Mouse (Mus musculus): ENCODE results near the gene Git1. TPM values are rescaled to one million over a fixed set of nuclear protein-coding genes. Genes with fewer than 3 reads are reported as not detected.
A peak's percentile ranks its signal among the peaks of the same experiment; 100 is the strongest.

The Git1 gene
- 566 and 585 TPM in 2 replicates for polyA plus RNA-seq (2012; rRNA removed)

DNA sequence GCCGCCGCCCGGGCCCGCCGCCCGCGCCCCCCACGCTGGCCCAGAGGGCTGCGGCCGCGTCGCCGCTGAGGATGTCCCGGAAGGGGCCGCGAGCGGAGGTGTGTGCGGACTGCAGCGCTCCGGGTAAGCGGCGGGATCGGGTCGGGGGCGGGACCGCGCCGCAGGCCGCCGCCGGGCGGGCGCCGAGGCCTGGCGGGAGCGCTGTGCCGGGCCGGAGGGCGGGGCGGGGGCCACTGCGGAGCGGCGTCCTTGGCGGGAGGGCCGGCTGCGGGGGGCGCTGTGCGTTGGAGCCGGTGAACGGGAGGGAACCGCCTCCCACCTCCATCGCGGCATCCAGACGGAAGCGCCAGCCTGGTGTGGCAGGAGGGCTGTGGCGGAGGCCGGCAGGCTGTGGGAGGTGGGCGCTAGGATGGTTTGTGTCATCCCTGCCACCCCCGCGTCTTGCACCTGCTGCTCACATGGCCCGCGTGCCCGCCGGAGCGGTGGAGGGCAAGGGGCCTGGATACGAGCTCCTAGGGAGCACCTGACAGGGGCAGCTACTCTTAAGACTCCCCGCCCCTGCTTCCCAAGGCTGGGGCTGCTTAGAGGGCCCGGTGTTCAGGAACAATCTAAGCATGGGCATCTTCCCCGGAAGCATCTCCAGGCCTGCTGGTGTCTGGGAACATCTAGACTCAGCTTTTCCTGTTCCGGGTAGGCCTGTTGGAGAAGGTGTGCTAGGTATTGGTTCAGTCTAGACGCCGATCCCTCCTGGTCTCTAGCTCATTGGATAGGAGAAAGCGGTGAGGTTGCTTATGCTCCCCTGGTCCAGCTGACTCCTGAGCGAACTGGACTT lies at the start of gene Git1:
Git1 (plus strand) TSS at position 51 of the 832 bp plus-strand sequence.
- H3K27ac ChIP-seq (ENCODE audit: control insufficient read depth, insufficient read depth, low read depth, low read length): peak within 1 kb of the TSS; percentile 87
- H3K27me3 ChIP-seq (ENCODE audit: control insufficient read depth, insufficient read depth, low read length): peaks cover 3% of the 10 kb centered on the region; the same call in 1 of the 2 replicates
- peak within 1 kb of the TSS; percentile 97 for H3K4me3 ChIP-seq (ENCODE audit: control insufficient read depth, low read depth, low read length)
- peaks cover 56% of the 10 kb centered on the region for H3K4me1 ChIP-seq (ENCODE audit: control insufficient read depth, insufficient read depth, low read length)
- TF ChIP-seq CTCF (IDR thresholded peaks at IDR 0.05; ENCODE audit: control insufficient read depth, insufficient read depth, insufficient replicate concordance, low read depth, low read length): no peak
- no peak for TF ChIP-seq POLR2A (IDR thresholded peaks at IDR 0.05; ENCODE audit: control insufficient read depth, low read depth, low read length)
- H3K36me3 ChIP-seq (ENCODE audit: control insufficient read depth, insufficient read depth, low read length): peaks cover 1% of the 10 kb centered on the region

DNA sequence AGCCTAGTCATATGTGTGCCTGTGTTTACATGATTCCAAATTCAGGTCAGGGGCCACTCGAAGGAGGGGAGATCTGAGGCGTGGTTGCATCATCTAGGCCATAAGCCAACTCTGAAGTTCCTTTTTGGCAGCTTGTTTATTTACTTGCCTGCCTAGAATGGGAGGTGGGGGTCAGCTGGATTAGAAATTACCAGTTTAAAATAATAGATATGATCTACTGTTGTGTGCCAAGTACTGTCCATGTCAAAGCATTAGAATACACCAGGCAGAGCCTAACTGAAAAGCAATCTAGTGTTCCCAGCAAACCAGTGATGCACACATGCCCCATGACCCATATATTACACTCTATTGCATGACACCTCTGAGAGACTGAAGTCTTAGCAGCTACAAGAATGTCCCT lies 48.4 kb upstream of the Git1 start:
- TF ChIP-seq CTCF (IDR thresholded peaks at IDR 0.05; ENCODE audit: control insufficient read depth, insufficient read depth, insufficient replicate concordance, low read depth, low read length) (no peak), POLR2A (IDR thresholded peaks at IDR 0.05; ENCODE audit: control insufficient read depth, low read depth, low read length) (no peak)

DNA sequence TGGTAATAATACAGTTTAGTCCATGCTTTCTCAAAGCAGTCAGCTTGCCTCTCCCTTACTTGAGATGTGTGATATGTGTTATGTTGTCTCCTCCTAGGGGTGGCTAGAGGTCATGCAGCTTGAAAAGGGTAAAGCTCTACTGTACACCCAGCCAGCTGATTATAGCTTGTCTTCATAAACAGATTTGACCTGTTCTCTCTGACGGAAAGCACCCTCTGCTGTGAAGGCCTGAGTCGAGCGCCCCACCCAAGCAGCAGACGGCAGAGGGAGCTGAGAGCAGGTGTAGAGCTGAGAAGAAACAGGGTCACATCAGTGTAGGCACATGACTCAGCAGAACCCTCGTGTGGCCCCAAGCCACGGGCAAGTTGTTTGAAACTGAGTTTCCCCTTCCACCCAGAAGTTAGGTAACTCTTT lies 46.7 kb upstream of the Git1 start:
- no peak for TF ChIP-seq POLR2A (IDR thresholded peaks at IDR 0.05; ENCODE audit: control insufficient read depth, low read depth, low read length)
- peak; percentile 15; the same call in 1 of the 2 replicates for TF ChIP-seq CTCF (IDR thresholded peaks at IDR 0.05; ENCODE audit: control insufficient read depth, insufficient read depth, insufficient replicate concordance, low read depth, low read length)
- Histone ChIP-seq H3K36me3 (ENCODE audit: control insufficient read depth, insufficient read depth, low read length) (no peaks in the 10 kb centered on the region), H3K27me3 (ENCODE audit: control insufficient read depth, insufficient read depth, low read length) (no peaks in the 10 kb centered on the region), H3K4me1 (ENCODE audit: control insufficient read depth, insufficient read depth, low read length) (no peaks in the 10 kb centered on the region), H3K4me3 (ENCODE audit: control insufficient read depth, low read depth, low read length) (no peak overlapping the region), H3K27ac (ENCODE audit: control insufficient read depth, insufficient read depth, low read depth, low read length) (no peak overlapping the region)

More for the DNA sequence above, 48.4 kb upstream of the Git1 start:
- H3K4me3 ChIP-seq (ENCODE audit: control insufficient read depth, low read depth, low read length): no peak overlapping the region
- no peaks in the 10 kb centered on the region; the same call in 1 of the 2 replicates for H3K36me3 ChIP-seq (ENCODE audit: control insufficient read depth, insufficient read depth, low read length)
- no peaks in the 10 kb centered on the region for H3K4me1 ChIP-seq (ENCODE audit: control insufficient read depth, insufficient read depth, low read length)
- H3K27ac ChIP-seq (ENCODE audit: control insufficient read depth, insufficient read depth, low read depth, low read length): no peak overlapping the region
- no peaks in the 10 kb centered on the region for H3K27me3 ChIP-seq (ENCODE audit: control insufficient read depth, insufficient read depth, low read length)

- no peaks in the 10 kb centered on the region for H3K27me3 ChIP-seq (ENCODE audit: control insufficient read depth, insufficient read depth, low read length)
- no peak overlapping the region for H3K4me3 ChIP-seq (ENCODE audit: control insufficient read depth, low read depth, low read length)
- peaks cover 4% of the 10 kb centered on the region; the same call in 1 of the 2 replicates for H3K36me3 ChIP-seq (ENCODE audit: control insufficient read depth, insufficient read depth, low read length)
- no peak for TF ChIP-seq POLR2A (IDR thresholded peaks at IDR 0.05; ENCODE audit: control insufficient read depth, low read depth, low read length)
- no peak for TF ChIP-seq CTCF (IDR thresholded peaks at IDR 0.05; ENCODE audit: control insufficient read depth, insufficient read depth, insufficient replicate concordance, low read depth, low read length)
- no peaks in the 10 kb centered on the region for H3K4me1 ChIP-seq (ENCODE audit: control insufficient read depth, insufficient read depth, low read length)
- H3K27ac ChIP-seq (ENCODE audit: control insufficient read depth, insufficient read depth, low read depth, low read length): no peak overlapping the region
Observed at GRCm38 (mm10) chr11:77449224-77449623, 44.1 kb upstream of the Git1 start.

- TF ChIP-seq CTCF (IDR thresholded peaks at IDR 0.05; ENCODE audit: control insufficient read depth, insufficient read depth, insufficient replicate concordance, low read depth, low read length) (no peak), POLR2A (IDR thresholded peaks at IDR 0.05; ENCODE audit: control insufficient read depth, low read depth, low read length) (no peak)
- Histone ChIP-seq H3K4me1 (ENCODE audit: control insufficient read depth, insufficient read depth, low read length) (no peaks in the 10 kb centered on the region), H3K4me3 (ENCODE audit: control insufficient read depth, low read depth, low read length) (no peak overlapping the region), H3K27ac (ENCODE audit: control insufficient read depth, insufficient read depth, low read depth, low read length) (no peak overlapping the region), H3K27me3 (ENCODE audit: control insufficient read depth, insufficient read depth, low read length) (no peaks in the 10 kb centered on the region), H3K36me3 (ENCODE audit: control insufficient read depth, insufficient read depth, low read length) (peaks cover 4% of the 10 kb centered on the region)
Observed at GRCm38 (mm10) chr11:77451670-77452069, 41.7 kb upstream of the Git1 start.

- TF ChIP-seq CTCF (IDR thresholded peaks at IDR 0.05; ENCODE audit: control insufficient read depth, insufficient read depth, insufficient replicate concordance, low read depth, low read length): no peak
- TF ChIP-seq POLR2A (IDR thresholded peaks at IDR 0.05; ENCODE audit: control insufficient read depth, low read depth, low read length): no peak
- H3K4me1 ChIP-seq (ENCODE audit: control insufficient read depth, insufficient read depth, low read length): no peaks in the 10 kb centered on the region
- peaks cover 4% of the 10 kb centered on the region for H3K36me3 ChIP-seq (ENCODE audit: control insufficient read depth, insufficient read depth, low read length)
- no peak overlapping the region for H3K4me3 ChIP-seq (ENCODE audit: control insufficient read depth, low read depth, low read length)
- H3K27me3 ChIP-seq (ENCODE audit: control insufficient read depth, insufficient read depth, low read length): no peaks in the 10 kb centered on the region
- H3K27ac ChIP-seq (ENCODE audit: control insufficient read depth, insufficient read depth, low read depth, low read length): no peak overlapping the region
Observed at GRCm38 (mm10) chr11:77453388-77453787, 40.0 kb upstream of the Git1 start.

GRCm38 (mm10) chr11:77455770-77456510 lies 37.4 kb upstream of the Git1 start:
- H3K4me1 ChIP-seq (ENCODE audit: control insufficient read depth, insufficient read depth, low read length): no peaks in the 10 kb centered on the region
- H3K27me3 ChIP-seq (ENCODE audit: control insufficient read depth, insufficient read depth, low read length): no peaks in the 10 kb centered on the region
- H3K27ac ChIP-seq (ENCODE audit: control insufficient read depth, insufficient read depth, low read depth, low read length): no peak overlapping the region
- H3K4me3 ChIP-seq (ENCODE audit: control insufficient read depth, low read depth, low read length): no peak overlapping the region
- peaks cover 4% of the 10 kb centered on the region for H3K36me3 ChIP-seq (ENCODE audit: control insufficient read depth, insufficient read depth, low read length)
- TF ChIP-seq POLR2A (IDR thresholded peaks at IDR 0.05; ENCODE audit: control insufficient read depth, low read depth, low read length): no peak
- TF ChIP-seq CTCF (IDR thresholded peaks at IDR 0.05; ENCODE audit: control insufficient read depth, insufficient read depth, insufficient replicate concordance, low read depth, low read length): no peak
